Mouse (Mus musculus) E14TG2a.4 (cell line): ENCODE results near the gene Hoxc8.
A peak's percentile ranks its signal among the peaks of the same experiment; 100 is the strongest.

Source experiments
- H3K27me3 ChIP-seq: 2 replicates; pipeline ENCODE4 v1.6.1; 2014; ENCODE audit warnings: low read length, control low read depth; ENCODE audit not compliant: insufficient read depth
- H3K36me3 ChIP-seq: 2 replicates; pipeline ENCODE4 v1.6.1; 2014; ENCODE audit warnings: low read length, control low read depth; ENCODE audit not compliant: insufficient read depth
- H3K4me1 ChIP-seq: replicated peaks from 2 replicates; pipeline ENCODE4 v1.6.1; 2014; ENCODE audit warnings: low read depth, low read length, control low read depth
- H3K4me3 ChIP-seq: replicated peaks from 2 replicates; pipeline ENCODE4 v1.5.1; 2014; ENCODE audit warnings: mild to moderate bottlenecking, low read length
- H3K9me3 ChIP-seq: 2 replicates; pipeline ENCODE4 v1.6.1; 2014; ENCODE audit warnings: low read length, control low read depth
- CTCF ChIP-seq: conservative IDR thresholded peaks from 2 replicates; pipeline ENCODE4 v1.5.1; 2014; ENCODE audit warnings: low read length
- NANOG ChIP-seq: IDR thresholded peaks from 2 replicates; pipeline ENCODE4 v1.6.1; 2014; ENCODE audit warnings: borderline replicate concordance, low read length, mixed read lengths
- POU5F1 ChIP-seq: IDR thresholded peaks from 2 replicates; pipeline ENCODE4 v1.6.1; 2014; ENCODE audit warnings: low read length, borderline replicate concordance

The Hoxc8 gene

GRCm38 (mm10) chr15:102977423-102977974 lies 12.9 kb upstream of the Hoxc8 start:
- H3K4me1 ChIP-seq, result peaks cover 44% of the 10 kb centered on the region
- peaks cover 10% of the 10 kb centered on the region; the same call in 1 of the 2 replicates for H3K9me3 ChIP-seq
- peaks cover 99% of the 10 kb centered on the region for H3K27me3 ChIP-seq
- TF ChIP-seq CTCF (no peak), POU5F1 (no peak), NANOG (no peak)
- 0 out of 2 replicates have a peak overlapping the region, but pooled peaks have one; percentile 29 for H3K4me3 ChIP-seq
- H3K36me3 ChIP-seq, result no peaks in the 10 kb centered on the region

DNA sequence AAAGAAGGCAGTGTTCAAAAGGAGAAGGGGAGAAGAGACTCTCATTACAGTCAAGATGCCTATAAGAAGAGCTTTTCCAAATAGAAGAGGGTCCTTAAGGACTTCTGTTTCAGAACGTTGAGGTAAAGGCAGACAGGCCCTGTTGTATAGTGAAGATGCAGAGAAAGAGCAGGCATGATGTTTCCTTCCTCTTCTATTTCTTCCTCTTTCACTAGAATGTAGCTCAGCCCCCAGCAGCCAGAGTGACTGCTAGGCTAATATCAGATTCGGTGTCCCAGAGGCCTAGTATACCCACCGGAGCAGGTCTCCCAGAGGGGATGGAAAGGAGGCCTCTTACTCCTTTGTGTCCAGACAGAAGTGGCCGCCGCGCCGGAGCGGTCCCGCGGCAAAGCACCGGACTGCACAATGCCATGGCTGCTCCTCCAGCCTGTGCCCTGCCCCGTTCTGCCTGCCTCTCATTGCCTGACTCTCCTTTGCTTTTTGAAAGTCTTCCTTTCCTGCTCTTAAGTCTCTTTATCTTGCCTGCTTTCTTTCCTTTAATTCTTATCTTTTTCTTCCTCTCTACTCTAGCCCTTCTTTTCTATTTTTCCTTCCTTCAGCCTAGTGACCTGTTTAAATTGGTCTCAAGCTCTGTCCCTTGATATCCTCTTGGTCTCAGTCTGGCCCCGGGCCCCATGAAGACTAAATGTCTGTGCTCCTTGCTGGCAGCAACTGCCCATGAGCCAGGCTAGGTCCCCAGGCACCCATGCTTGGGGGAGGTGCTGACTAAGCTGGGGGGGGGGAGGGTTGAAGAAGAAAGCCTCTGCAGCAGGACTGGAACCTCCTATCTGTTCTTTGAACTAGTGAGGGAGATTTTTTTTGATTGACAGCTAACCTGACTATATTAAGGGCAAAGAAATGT lies 11.5 kb upstream of the Hoxc8 start:
- H3K9me3 ChIP-seq, result no peaks in the 10 kb centered on the region
- TF ChIP-seq CTCF (no peak), POU5F1 (no peak), NANOG (no peak)
- peaks cover 40% of the 10 kb centered on the region for H3K4me1 ChIP-seq
- H3K36me3 ChIP-seq, result no peaks in the 10 kb centered on the region
- peaks cover 99% of the 10 kb centered on the region for H3K27me3 ChIP-seq
- no peak overlapping the region for H3K4me3 ChIP-seq

GRCm38 (mm10) chr15:102979936-102980335 lies 10.5 kb upstream of the Hoxc8 start:
- Histone ChIP-seq H3K9me3 (no peaks in the 10 kb centered on the region), H3K27me3 (peaks cover 99% of the 10 kb centered on the region), H3K36me3 (no peaks in the 10 kb centered on the region), H3K4me1 (peaks cover 40% of the 10 kb centered on the region), H3K4me3 (no peak overlapping the region)
- no peak for TF ChIP-seq NANOG
- TF ChIP-seq POU5F1, result no peak
- TF ChIP-seq CTCF, result no peak

- Histone ChIP-seq H3K27me3 (peaks cover 99% of the 10 kb centered on the region), H3K4me3 (no peak overlapping the region), H3K36me3 (no peaks in the 10 kb centered on the region), H3K4me1 (peaks cover 40% of the 10 kb centered on the region), H3K9me3 (peaks cover 3% of the 10 kb centered on the region; the same call in 1 of the 2 replicates)
- TF ChIP-seq POU5F1 (no peak), CTCF (no peak), NANOG (no peak)
These were observed 10.1 kb upstream of the Hoxc8 start for GRCm38 (mm10) chr15:102980352-102980751.

DNA sequence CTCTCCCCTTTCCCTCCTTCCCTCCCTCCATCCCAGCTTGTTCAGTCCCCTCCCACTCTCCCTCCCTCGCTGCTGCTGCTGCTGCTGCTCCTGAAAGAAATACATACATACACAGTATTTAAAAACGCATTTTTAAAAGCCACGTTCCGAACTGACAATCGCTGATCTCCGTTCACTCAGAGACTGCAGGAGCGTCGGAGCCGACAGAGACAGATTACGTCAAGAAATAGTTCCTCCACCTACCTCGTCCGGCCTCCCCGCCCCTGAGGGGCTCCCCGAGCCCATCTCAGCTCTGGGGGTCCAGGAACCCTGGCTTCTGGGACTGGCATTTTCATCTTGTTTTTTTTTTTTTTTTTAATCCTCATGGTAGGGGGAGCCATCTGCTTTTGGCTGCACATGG lies 9.5 kb upstream of the Hoxc8 start:
- TF ChIP-seq NANOG (no peak), POU5F1 (no peak)
- Histone ChIP-seq H3K36me3 (no peaks in the 10 kb centered on the region), H3K9me3 (peaks cover 8% of the 10 kb centered on the region), H3K4me1 (peaks cover 34% of the 10 kb centered on the region), H3K27me3 (peaks cover 99% of the 10 kb centered on the region), H3K4me3 (peak overlapping the region; percentile 69)

GRCm38 (mm10) chr15:102981379-102982288 lies 8.8 kb upstream of the Hoxc8 start:
- TF ChIP-seq POU5F1 (no peak), CTCF (no peak), NANOG (no peak)
- Histone ChIP-seq H3K9me3 (peaks cover 15% of the 10 kb centered on the region), H3K27me3 (peaks cover 100% of the 10 kb centered on the region)

GRCm38 (mm10) chr15:102983716-102984115 lies 6.7 kb upstream of the Hoxc8 start:
- no peak for TF ChIP-seq NANOG
- TF ChIP-seq POU5F1, result no peak
- TF ChIP-seq CTCF, result no peak
- Histone ChIP-seq H3K27me3 (peaks cover 100% of the 10 kb centered on the region), H3K36me3 (no peaks in the 10 kb centered on the region), H3K9me3 (peaks cover 15% of the 10 kb centered on the region), H3K4me3 (no peak overlapping the region), H3K4me1 (peaks cover 27% of the 10 kb centered on the region)

More at GRCm38 (mm10) chr15:102981379-102982288, 8.8 kb upstream of the Hoxc8 start:
- Histone ChIP-seq H3K4me3 (peak overlapping the region; percentile 69), H3K4me1 (peaks cover 28% of the 10 kb centered on the region), H3K36me3 (no peaks in the 10 kb centered on the region)

DNA sequence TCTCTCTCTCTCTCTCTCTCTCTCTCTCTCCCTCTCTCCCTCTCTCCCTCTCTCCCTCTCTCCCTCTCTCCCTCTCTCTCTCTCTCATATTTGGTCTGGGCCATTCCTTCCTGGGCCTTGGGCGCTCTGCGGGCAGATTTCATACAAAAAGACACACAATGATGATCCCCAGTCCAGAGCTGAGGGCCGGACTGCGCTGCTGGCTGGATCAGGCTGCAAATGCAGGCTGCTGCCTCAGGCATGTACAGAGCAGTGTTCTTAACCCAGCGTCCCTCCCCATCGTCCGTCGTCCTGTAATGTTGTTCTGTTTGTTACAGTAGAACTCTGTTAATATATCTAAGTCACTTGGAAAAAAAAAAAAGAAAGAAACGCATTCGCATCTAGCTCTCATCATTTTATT lies 5.9 kb upstream of the Hoxc8 start:
- Histone ChIP-seq H3K4me3 (no peak overlapping the region), H3K36me3 (no peaks in the 10 kb centered on the region), H3K4me1 (peaks cover 27% of the 10 kb centered on the region), H3K27me3 (peaks cover 100% of the 10 kb centered on the region), H3K9me3 (peaks cover 15% of the 10 kb centered on the region)
- TF ChIP-seq POU5F1 (no peak), NANOG (no peak), CTCF (no peak)
